8 mouse cellular contexts compared by ENCODE assay signal in genomic region chr8:84698929-84699401, GRCm38 (mm10). TPM values are rescaled to one million over a fixed set of nuclear protein-coding genes. Genes with fewer than 3 reads are reported as not detected.
DNase-seq lines count a peak whose midpoint lies in the region; ATAC-seq and TF ChIP-seq lines count a peak whose summit lies in the region.

No protein-coding gene starts in this region.

- no peak for TF ChIP-seq EP300 in heart, postnatal 0 days (IDR thresholded peaks at IDR 0.05; ENCODE audit: low read depth)

- 89% methylated on average over 9 of the region's 9 CpGs for WGBS in hindbrain, embryonic 16.5 days
- 92% methylated on average over 9 of the region's 9 CpGs for WGBS in hindbrain, embryonic 10.5 days
- WGBS in heart, postnatal 0 days: 68% methylated on average over 9 of the region's 9 CpGs
- 80% methylated on average over 9 of the region's 9 CpGs for WGBS in liver, embryonic 15.5 days (ENCODE audit: insufficient replicate concordance)

- no peaks in the 10 kb centered on the region for H3K9me3 ChIP-seq in hindbrain, embryonic 16.5 days (ENCODE audit: control insufficient read depth, low read length)
- no peaks in the 10 kb centered on the region for H3K9me3 ChIP-seq in hindbrain, embryonic 10.5 days
- no peaks in the 10 kb centered on the region for H3K9me3 ChIP-seq in heart, postnatal 0 days (replicated peaks; ENCODE audit: control insufficient read depth, low read length)
- no peaks in the 10 kb centered on the region for H3K9me3 ChIP-seq in liver, embryonic 15.5 days (replicated peaks)

- peak overlapping the region; percentile 40 for H3K27ac ChIP-seq in hindbrain, embryonic 16.5 days (ENCODE audit: low read depth, low read length)
- no peak overlapping the region for H3K27ac ChIP-seq in hindbrain, embryonic 10.5 days
- peak overlapping the region; percentile 80 for H3K27ac ChIP-seq in brown adipose tissue, adult 24 weeks (replicated peaks; ENCODE audit: low read depth, low read length)
- H3K27ac ChIP-seq in heart, postnatal 0 days (ENCODE audit: low read depth): peak overlapping the region; percentile 81
- peak overlapping the region; percentile 98 for H3K27ac ChIP-seq in liver, embryonic 15.5 days (replicated peaks)

- no peak overlapping the region for H3K9ac ChIP-seq in hindbrain, embryonic 16.5 days (ENCODE audit: low read depth, low read length)
- no peak overlapping the region for H3K9ac ChIP-seq in heart, postnatal 0 days (replicated peaks; ENCODE audit: low read depth, low read length)
- H3K9ac ChIP-seq in liver, embryonic 15.5 days: no peak overlapping the region

- peaks cover 18% of the 10 kb centered on the region for H3K36me3 ChIP-seq in hindbrain, embryonic 16.5 days (ENCODE audit: control insufficient read depth, insufficient read depth, low read length)
- H3K36me3 ChIP-seq in hindbrain, embryonic 10.5 days: peaks cover 63% of the 10 kb centered on the region
- peaks cover 30% of the 10 kb centered on the region for H3K36me3 ChIP-seq in heart, postnatal 0 days (replicated peaks; ENCODE audit: control insufficient read depth, insufficient read depth, low read length)
- peaks cover 70% of the 10 kb centered on the region for H3K36me3 ChIP-seq in liver, embryonic 15.5 days (replicated peaks)

- H3K4me2 ChIP-seq in hindbrain, embryonic 16.5 days (ENCODE audit: low read length): no peak overlapping the region
- H3K4me2 ChIP-seq in heart, postnatal 0 days (ENCODE audit: low read depth, low read length): peak overlapping the region; percentile 30
- H3K4me2 ChIP-seq in liver, embryonic 15.5 days: no peak overlapping the region

- TF ChIP-seq CTCF in heart, postnatal 0 days (IDR thresholded peaks at IDR 0.05; ENCODE audit: low read depth): no peak

- peaks cover 3% of the 10 kb centered on the region for H3K4me1 ChIP-seq in hindbrain, embryonic 16.5 days (ENCODE audit: control insufficient read depth, insufficient read depth, low read depth, low read length)
- peaks cover 17% of the 10 kb centered on the region for H3K4me1 ChIP-seq in hindbrain, embryonic 10.5 days (replicated peaks)
- H3K4me1 ChIP-seq in brown adipose tissue, adult 24 weeks (ENCODE audit: control insufficient read depth, insufficient read depth, insufficient read length, low read length): peaks cover 14% of the 10 kb centered on the region
- 0 out of 2 replicates have a peak, but pooled peaks cover 3% of the 10 kb centered on the region for H3K4me1 ChIP-seq in heart, postnatal 0 days (ENCODE audit: control insufficient read depth, insufficient read depth)
- peaks cover 45% of the 10 kb centered on the region for H3K4me1 ChIP-seq in liver, embryonic 15.5 days (replicated peaks)

- peaks cover 17% of the 10 kb centered on the region for H3K27me3 ChIP-seq in hindbrain, embryonic 16.5 days (replicated peaks; ENCODE audit: control insufficient read depth, insufficient read depth, low read length)
- H3K27me3 ChIP-seq in hindbrain, embryonic 10.5 days (ENCODE audit: insufficient read depth, poor library complexity, severe bottlenecking): peaks cover 48% of the 10 kb centered on the region
- H3K27me3 ChIP-seq in heart, postnatal 0 days (ENCODE audit: control insufficient read depth, insufficient read depth, low read length): peaks cover 21% of the 10 kb centered on the region
- no peaks in the 10 kb centered on the region for H3K27me3 ChIP-seq in liver, embryonic 15.5 days

- H3K4me3 ChIP-seq in hindbrain, embryonic 16.5 days (ENCODE audit: low read length): no peak overlapping the region
- H3K4me3 ChIP-seq in hindbrain, embryonic 10.5 days: no peak overlapping the region
- peak overlapping the region; percentile 55 for H3K4me3 ChIP-seq in brown adipose tissue, adult 24 weeks (ENCODE audit: insufficient read depth, low read depth, low read length)
- H3K4me3 ChIP-seq in heart, postnatal 0 days (ENCODE audit: low read depth, low read length): no peak overlapping the region
- no peak overlapping the region for H3K4me3 ChIP-seq in liver, embryonic 15.5 days (replicated peaks)

- ATAC-seq in hindbrain, embryonic 16.5 days: no peak
- no peak for ATAC-seq in heart, postnatal 0 days (ENCODE audit: insufficient read depth, low read depth)
- no peak for ATAC-seq in liver, embryonic 15.5 days (ENCODE audit: insufficient read depth)
- ATAC-seq in CD4-positive, CD25-positive, alpha-beta regulatory T cell, adult 4 months: no peak

- DNase-seq in hindbrain, embryonic 10.5 days (ENCODE audit: low spot score): no peak
- peak; percentile 72 for DNase-seq in 3T3-L1 (ENCODE audit: low read depth, low spot score)
- no peak for DNase-seq in heart, postnatal 0 days (ENCODE audit: low spot score)
- no peak for DNase-seq in frontal cortex, postnatal 25 days (ENCODE audit: low spot score in 2 of 2)

RNA-seq across cellular contexts. Expression of gene Lyl1, which starts 2.3 kb away (rescaled TPM):
- polyA plus RNA-seq in hindbrain, embryonic 16.5 days (2015; fragmentation: Nextera tagmentation; extraction: Ambion mirVana): 2.6 and 3.2 TPM in 2 replicates
- polyA plus RNA-seq in hindbrain, embryonic 10.5 days (2016; fragmentation: Nextera tagmentation; extraction: Ambion mirVana): 5.6 and 6.5 TPM in 2 replicates
- polyA plus RNA-seq in brown adipose tissue, adult 24 weeks (2012; ENCODE audit: insufficient read depth, insufficient read length, missing spikeins): 2.9 and 3.1 TPM in 2 replicates
- total RNA-seq in heart, postnatal 0 days (2014; rRNA removed; ENCODE audit: low replicate concordance): 4.4 and 4.8 TPM in 2 replicates
- 8.7 and 9.8 TPM in 2 replicates for polyA plus RNA-seq in heart, postnatal 0 days (2015; fragmentation: Nextera tagmentation; extraction: Ambion mirVana)
- 55.3 and 58.3 TPM in 2 replicates for polyA plus RNA-seq in liver, embryonic 15.5 days (2015; fragmentation: Nextera tagmentation; extraction: Ambion mirVana)
- 1 to 10 TPM; 2.0 to 2.6 TPM for polyA plus RNA-seq in CD4-positive, CD25-positive, alpha-beta regulatory T cell, adult 4 months (2017; shearing (Covaris generic))

RNA-seq across cellular contexts. Expression of gene Nacc1, which starts 11.3 kb away (rescaled TPM):
- 12.4 and 15.5 TPM in 2 replicates for polyA plus RNA-seq in hindbrain, embryonic 16.5 days (2015; fragmentation: Nextera tagmentation; extraction: Ambion mirVana)
- 25.2 and 28.9 TPM in 2 replicates for polyA plus RNA-seq in hindbrain, embryonic 10.5 days (2016; fragmentation: Nextera tagmentation; extraction: Ambion mirVana)
- 19.0 and 22.9 TPM in 2 replicates for polyA plus RNA-seq in brown adipose tissue, adult 24 weeks (2012; ENCODE audit: insufficient read depth, insufficient read length, missing spikeins)
- 68.0 and 83.6 TPM in 2 replicates for total RNA-seq in heart, postnatal 0 days (2014; rRNA removed; ENCODE audit: low replicate concordance)
- polyA plus RNA-seq in heart, postnatal 0 days (2015; fragmentation: Nextera tagmentation; extraction: Ambion mirVana): 6.2 and 6.9 TPM in 2 replicates
- polyA plus RNA-seq in liver, embryonic 15.5 days (2015; fragmentation: Nextera tagmentation; extraction: Ambion mirVana): 6.2 and 7.2 TPM in 2 replicates
- polyA plus RNA-seq in CD4-positive, CD25-positive, alpha-beta regulatory T cell, adult 4 months (2017; shearing (Covaris generic)): 1 to 10 TPM; 8.1 to 9.1 TPM

RNA-seq across cellular contexts. Expression of gene Trmt1, which starts 12.9 kb away (rescaled TPM):
- 66.8 and 71.2 TPM in 2 replicates for polyA plus RNA-seq in hindbrain, embryonic 16.5 days (2015; fragmentation: Nextera tagmentation; extraction: Ambion mirVana)
- polyA plus RNA-seq in hindbrain, embryonic 10.5 days (2016; fragmentation: Nextera tagmentation; extraction: Ambion mirVana): 57.8 and 65.9 TPM in 2 replicates
- polyA plus RNA-seq in brown adipose tissue, adult 24 weeks (2012; ENCODE audit: insufficient read depth, insufficient read length, missing spikeins): 25.1 and 33.4 TPM in 2 replicates
- total RNA-seq in heart, postnatal 0 days (2014; rRNA removed; ENCODE audit: low replicate concordance): 98.3 and 116 TPM in 2 replicates
- polyA plus RNA-seq in heart, postnatal 0 days (2015; fragmentation: Nextera tagmentation; extraction: Ambion mirVana): 28.4 and 29.5 TPM in 2 replicates
- polyA plus RNA-seq in liver, embryonic 15.5 days (2015; fragmentation: Nextera tagmentation; extraction: Ambion mirVana): 27.9 and 36.1 TPM in 2 replicates
- polyA plus RNA-seq in CD4-positive, CD25-positive, alpha-beta regulatory T cell, adult 4 months (2017; shearing (Covaris generic)): 10 to 100 TPM; 45.0 to 60.3 TPM

RNA-seq across cellular contexts. Expression of gene G430095P16Rik, which starts 23.8 kb away (rescaled TPM):
- 0.82 and 0.89 TPM in 2 replicates for polyA plus RNA-seq in hindbrain, embryonic 16.5 days (2015; fragmentation: Nextera tagmentation; extraction: Ambion mirVana)
- 0.54 and 1.9 TPM in 2 replicates for polyA plus RNA-seq in hindbrain, embryonic 10.5 days (2016; fragmentation: Nextera tagmentation; extraction: Ambion mirVana)
- 1.9 TPM in 1 of 2 replicates, not detected in the other for polyA plus RNA-seq in brown adipose tissue, adult 24 weeks (2012; ENCODE audit: insufficient read depth, insufficient read length, missing spikeins)
- 1.0 TPM in 1 of 2 replicates, not detected in the other for total RNA-seq in heart, postnatal 0 days (2014; rRNA removed; ENCODE audit: low replicate concordance)
- 3.0 and 3.1 TPM in 2 replicates for polyA plus RNA-seq in heart, postnatal 0 days (2015; fragmentation: Nextera tagmentation; extraction: Ambion mirVana)
- 8.1 and 8.7 TPM in 2 replicates for polyA plus RNA-seq in liver, embryonic 15.5 days (2015; fragmentation: Nextera tagmentation; extraction: Ambion mirVana)
- polyA plus RNA-seq in CD4-positive, CD25-positive, alpha-beta regulatory T cell, adult 4 months (2017; shearing (Covaris generic)): 10 to 100 TPM; 24.3 to 28.6 TPM

RNA-seq across cellular contexts. Expression of gene Ier2, which starts 36.3 kb away (rescaled TPM):
- polyA plus RNA-seq in hindbrain, embryonic 16.5 days (2015; fragmentation: Nextera tagmentation; extraction: Ambion mirVana): 18.2 and 19.6 TPM in 2 replicates
- polyA plus RNA-seq in hindbrain, embryonic 10.5 days (2016; fragmentation: Nextera tagmentation; extraction: Ambion mirVana): 89.9 and 94.7 TPM in 2 replicates
- 17.2 and 62.3 TPM in 2 replicates for polyA plus RNA-seq in brown adipose tissue, adult 24 weeks (2012; ENCODE audit: insufficient read depth, insufficient read length, missing spikeins)
- total RNA-seq in heart, postnatal 0 days (2014; rRNA removed; ENCODE audit: low replicate concordance): 17.0 and 23.2 TPM in 2 replicates
- 33.3 and 38.3 TPM in 2 replicates for polyA plus RNA-seq in heart, postnatal 0 days (2015; fragmentation: Nextera tagmentation; extraction: Ambion mirVana)
- 22.8 and 23.1 TPM in 2 replicates for polyA plus RNA-seq in liver, embryonic 15.5 days (2015; fragmentation: Nextera tagmentation; extraction: Ambion mirVana)
- 10 to 100 TPM; 39.5 to 42.6 TPM for polyA plus RNA-seq in CD4-positive, CD25-positive, alpha-beta regulatory T cell, adult 4 months (2017; shearing (Covaris generic))
